Mouse (Mus musculus) heart, embryonic 14.5 days (tissue): ENCODE results near the gene Rab7. TPM values are rescaled to one million over a fixed set of nuclear protein-coding genes. Genes with fewer than 3 reads are reported as not detected.

ENCODE experiments used
- ATAC-seq: fragments of 200-750 bp; cut with Nextera tagmentation; 2 replicates; pipeline ENCODE4 v1.8.0; 2017; ENCODE audit warnings: low read depth, moderate TSS enrichment; ENCODE audit not compliant: insufficient number of reproducible peaks, insufficient read depth, low FRiP score
- H3K27ac ChIP-seq, 2 experiments: fragments of 200-500 bp in 1 of 2; fragments of 300-500 bp in 1 of 2; sonication (generic) in 1 of 2; replicated peaks in 1 of 2; 2 replicates each; pipeline ENCODE4 v1.5.1; 2012 to 2014; ENCODE audit warnings: low read depth in 2 of 2, low read length in 2 of 2, control low read depth in 1 of 2, mild to moderate bottlenecking in 1 of 2, mixed read lengths in 1 of 2; ENCODE audit not compliant: control insufficient read depth in 1 of 2, insufficient read depth in 1 of 2
- H3K27me3 ChIP-seq: fragments of 300-500 bp; sonication (generic); 2 replicates; pipeline ENCODE4 v1.6.1; 2014; ENCODE audit warnings: mild to moderate bottlenecking, low read length, control low read depth; ENCODE audit not compliant: control insufficient read depth, insufficient read depth
- H3K36me3 ChIP-seq: fragments of 300-500 bp; sonication (generic); 2 replicates; pipeline ENCODE4 v1.6.1; 2014; ENCODE audit warnings: mild to moderate bottlenecking, control low read depth, low read length, mixed read lengths; ENCODE audit not compliant: control insufficient read depth, insufficient read depth
- H3K4me1 ChIP-seq, 2 experiments: fragments of 200-500 bp in 1 of 2; fragments of 300-500 bp in 1 of 2; sonication (generic) in 1 of 2; 2 replicates each; pipeline ENCODE4 v1.6.1; 2012 to 2014; ENCODE audit warnings: low read length in 2 of 2, control low read depth in 1 of 2, mixed read lengths in 1 of 2; ENCODE audit not compliant: control insufficient read depth in 2 of 2, insufficient read depth in 2 of 2
- H3K4me2 ChIP-seq: fragments of 300-500 bp; sonication (generic); 2 replicates; pipeline ENCODE4 v1.6.1; 2014; ENCODE audit warnings: mild to moderate bottlenecking, low read length
- H3K4me3 ChIP-seq, 2 experiments: fragments of 200-500 bp in 1 of 2; fragments of 300-500 bp in 1 of 2; sonication (generic) in 1 of 2; 2 replicates each; pipeline ENCODE4 v1.5.1; 2012 to 2014; ENCODE audit warnings: low read length in 2 of 2, mild to moderate bottlenecking in 2 of 2, control low read depth in 1 of 2, low read depth in 1 of 2, moderate library complexity in 1 of 2; ENCODE audit not compliant: control insufficient read depth in 1 of 2, insufficient read depth in 1 of 2
- H3K9ac ChIP-seq: fragments of 300-500 bp; sonication (generic); 2 replicates; pipeline ENCODE4 v1.6.1; 2014; ENCODE audit warnings: mild to moderate bottlenecking, low read length
- H3K9me3 ChIP-seq: fragments of 300-500 bp; sonication (generic); 2 replicates; pipeline ENCODE4 v1.6.1; 2016; ENCODE audit warnings: low read length, control low read depth; ENCODE audit not compliant: control insufficient read depth
- WGBS: fragments of 180-500 bp; shearing (Covaris S2); extraction: QIAGEN DNeasy Blood & Tissue Kit; methylation state at CpG from one replicate; pipeline ENCODE4 v1.1.7; 2014; 5-methylcytosine and 5-hydroxymethylcytosine counted together
- polyA plus RNA-seq: library from polyadenylated mRNA; unstranded; fragments of >200 nt; fragmentation: Nextera tagmentation; extraction: Ambion mirVana; gene quantifications from 2 replicates; pipeline ENCODE4 v1.2.1, GENCODE M21; 2014

Gene Rab7
- polyA plus RNA-seq, 1 experiment from 2014 or later: 234 TPM

GRCm38 (mm10) chr6:88074752-88075554 lies 29.9 kb upstream of the Rab7 start:
- peak; percentile 96 for ATAC-seq
- peak overlapping the region; percentile 57 to 82 for H3K27ac ChIP-seq
- H3K4me3 ChIP-seq: peak overlapping the region; percentile 43 to 48
- H3K4me2 ChIP-seq: peak overlapping the region; percentile 84
- peak overlapping the region; percentile 71 for H3K9ac ChIP-seq
- H3K27me3 ChIP-seq: peaks cover 7% of the 10 kb centered on the region; the same call in 1 of the 2 replicates
- peaks cover 3 to 8% of the 10 kb centered on the region in 2 experiments; a peak in 1 of 4 replicates for H3K4me1 ChIP-seq
- 5% methylated on average over 32 of the region's 32 CpGs for WGBS
- H3K9me3 ChIP-seq: no peaks in the 10 kb centered on the region
- H3K36me3 ChIP-seq: no peaks in the 10 kb centered on the region

GRCm38 (mm10) chr6:88071216-88071615 lies 26.1 kb upstream of the Rab7 start:
- H3K9ac ChIP-seq: no peak overlapping the region
- H3K4me3 ChIP-seq: no peak overlapping the region
- peaks cover 3 to 8% of the 10 kb centered on the region in 2 experiments; a peak in 1 of 4 replicates for H3K4me1 ChIP-seq
- ATAC-seq: no peak
- 78% methylated on average over 5 of the region's 5 CpGs for WGBS
- no peaks in the 10 kb centered on the region for H3K9me3 ChIP-seq
- no peaks in the 10 kb centered on the region for H3K27me3 ChIP-seq
- H3K27ac ChIP-seq: no peak overlapping the region
- no peaks in the 10 kb centered on the region for H3K36me3 ChIP-seq
- H3K4me2 ChIP-seq: no peak overlapping the region

- 56% methylated on average over 6 of the region's 6 CpGs for WGBS
Observed at GRCm38 (mm10) chr6:88070468-88070867, 25.4 kb upstream of the Rab7 start.

GRCm38 (mm10) chr6:88068739-88069138 lies 23.7 kb upstream of the Rab7 start:
- Histone ChIP-seq H3K4me3 (no peak overlapping the region), H3K9ac (no peak overlapping the region), H3K4me1 (peaks cover 0 to 4% of the 10 kb centered on the region in 2 experiments; a peak in 1 of 4 replicates), H3K27ac (no peak overlapping the region), H3K36me3 (no peaks in the 10 kb centered on the region), H3K9me3 (no peaks in the 10 kb centered on the region), H3K4me2 (no peak overlapping the region), H3K27me3 (no peaks in the 10 kb centered on the region)
- 72% methylated on average over 1 of the region's 1 CpGs for WGBS
- ATAC-seq: no peak

More at GRCm38 (mm10) chr6:88070468-88070867, 25.4 kb upstream of the Rab7 start:
- H3K27ac ChIP-seq: no peak overlapping the region
- no peak for ATAC-seq
- no peak overlapping the region for H3K4me2 ChIP-seq
- H3K4me1 ChIP-seq: peaks cover 3 to 5% of the 10 kb centered on the region in 2 experiments; a peak in 1 of 4 replicates
- no peaks in the 10 kb centered on the region for H3K27me3 ChIP-seq
- no peaks in the 10 kb centered on the region for H3K9me3 ChIP-seq
- H3K4me3 ChIP-seq: no peak overlapping the region
- H3K36me3 ChIP-seq: no peaks in the 10 kb centered on the region
- no peak overlapping the region for H3K9ac ChIP-seq

- no peak for ATAC-seq
- no peak overlapping the region for H3K4me3 ChIP-seq
- WGBS: 52% methylated on average over 3 of the region's 3 CpGs
Observed at GRCm38 (mm10) chr6:88067722-88068121, 22.7 kb upstream of the Rab7 start.

GRCm38 (mm10) chr6:88065968-88066367 lies 20.9 kb upstream of the Rab7 start:
- no peak overlapping the region for H3K27ac ChIP-seq
- no peaks in the 10 kb centered on the region for H3K36me3 ChIP-seq
- ATAC-seq: no peak
- H3K9ac ChIP-seq: no peak overlapping the region
- H3K4me2 ChIP-seq: no peak overlapping the region
- H3K27me3 ChIP-seq: no peaks in the 10 kb centered on the region
- 82% methylated on average over 3 of the region's 3 CpGs for WGBS
- H3K4me1 ChIP-seq: peaks cover 0 to 4% of the 10 kb centered on the region in 2 experiments; a peak in 1 of 4 replicates
- no peaks in the 10 kb centered on the region for H3K9me3 ChIP-seq
- no peak overlapping the region for H3K4me3 ChIP-seq

More at GRCm38 (mm10) chr6:88067722-88068121, 22.7 kb upstream of the Rab7 start:
- no peak overlapping the region for H3K27ac ChIP-seq
- H3K4me1 ChIP-seq: peaks cover 0 to 4% of the 10 kb centered on the region in 2 experiments; a peak in 1 of 4 replicates
- no peak overlapping the region for H3K4me2 ChIP-seq
- H3K27me3 ChIP-seq: no peaks in the 10 kb centered on the region
- H3K9ac ChIP-seq: no peak overlapping the region
- no peaks in the 10 kb centered on the region for H3K36me3 ChIP-seq
- H3K9me3 ChIP-seq: no peaks in the 10 kb centered on the region

GRCm38 (mm10) chr6:88065116-88065515 lies 20.0 kb upstream of the Rab7 start:
- WGBS: 42% methylated on average over 4 of the region's 4 CpGs
- no peak for ATAC-seq
- Histone ChIP-seq H3K9me3 (no peaks in the 10 kb centered on the region), H3K4me3 (no peak overlapping the region), H3K27me3 (no peaks in the 10 kb centered on the region), H3K36me3 (no peaks in the 10 kb centered on the region), H3K9ac (no peak overlapping the region), H3K27ac (peak overlapping the region; percentile 46 to 73), H3K4me1 (peaks cover 0 to 4% of the 10 kb centered on the region in 2 experiments; a peak in 1 of 4 replicates), H3K4me2 (no peak overlapping the region)
